Mouse (Mus musculus): ENCODE measurements around the gene Cacna2d3.

Cacna2d3 gene

DNA sequence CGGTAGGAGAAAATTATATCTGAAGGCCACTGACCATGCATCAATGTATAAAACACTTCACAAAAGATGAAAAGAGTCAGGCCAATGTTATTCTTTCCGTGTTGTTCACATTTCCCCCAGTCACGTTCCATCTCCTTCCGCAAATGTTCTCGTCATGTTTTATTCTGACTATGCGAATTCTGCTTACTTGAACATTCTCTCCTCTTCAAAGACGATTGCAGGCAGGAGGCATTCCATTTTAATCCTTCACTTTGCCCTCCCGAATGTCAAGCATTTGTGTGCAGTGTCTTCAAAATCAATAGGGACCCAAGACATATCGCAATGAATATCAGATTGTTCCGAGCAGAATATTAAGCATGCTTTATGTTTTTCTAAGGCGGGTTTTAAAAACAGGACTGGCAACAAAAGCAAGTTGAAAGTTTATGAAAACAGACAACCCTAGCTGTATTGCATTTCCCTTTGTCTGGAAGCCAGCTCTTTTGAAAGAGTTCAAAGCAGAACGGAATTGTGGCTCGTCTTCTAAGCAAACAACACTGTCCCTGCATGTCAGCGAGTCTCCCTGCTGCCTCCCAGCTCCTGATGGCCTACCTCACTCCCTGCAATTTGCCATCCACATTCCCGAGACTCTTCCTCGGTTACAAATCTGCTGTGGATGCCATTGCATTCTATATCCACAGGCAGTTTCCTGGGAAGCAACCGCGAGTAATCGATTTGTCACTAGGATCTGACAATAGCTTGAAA lies 492.5 kb downstream of the Cacna2d3 start:
- no peak for DNase-seq

GRCm38 (mm10) chr14:29228471-29228870 lies 493.2 kb downstream of the Cacna2d3 start:
- no peak for DNase-seq

GRCm38 (mm10) chr14:29227959-29228358 lies 493.7 kb downstream of the Cacna2d3 start:
- DNase-seq, result no peak

GRCm38 (mm10) chr14:29225754-29226365 lies 495.8 kb downstream of the Cacna2d3 start:
- no peak for DNase-seq

DNA sequence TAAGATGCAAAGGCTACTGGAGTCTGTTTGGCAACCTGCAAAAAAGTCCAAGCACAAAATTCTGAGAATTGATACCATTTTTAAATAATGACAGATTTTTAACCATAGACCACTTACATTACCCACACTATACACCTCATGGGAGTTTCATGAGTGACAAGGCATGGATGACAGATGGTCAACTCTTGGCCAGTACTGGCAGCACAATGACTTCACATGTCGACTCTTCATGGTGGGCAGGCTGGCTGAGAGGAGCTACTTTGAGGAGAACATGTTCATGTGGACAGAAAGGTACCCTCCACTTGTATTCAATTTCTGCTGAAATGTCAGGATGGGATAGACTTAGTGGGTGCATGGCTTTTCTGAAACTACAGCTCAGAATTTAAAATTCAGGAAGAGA lies 498.7 kb downstream of the Cacna2d3 start:
- DNase-seq, result no peak

DNA sequence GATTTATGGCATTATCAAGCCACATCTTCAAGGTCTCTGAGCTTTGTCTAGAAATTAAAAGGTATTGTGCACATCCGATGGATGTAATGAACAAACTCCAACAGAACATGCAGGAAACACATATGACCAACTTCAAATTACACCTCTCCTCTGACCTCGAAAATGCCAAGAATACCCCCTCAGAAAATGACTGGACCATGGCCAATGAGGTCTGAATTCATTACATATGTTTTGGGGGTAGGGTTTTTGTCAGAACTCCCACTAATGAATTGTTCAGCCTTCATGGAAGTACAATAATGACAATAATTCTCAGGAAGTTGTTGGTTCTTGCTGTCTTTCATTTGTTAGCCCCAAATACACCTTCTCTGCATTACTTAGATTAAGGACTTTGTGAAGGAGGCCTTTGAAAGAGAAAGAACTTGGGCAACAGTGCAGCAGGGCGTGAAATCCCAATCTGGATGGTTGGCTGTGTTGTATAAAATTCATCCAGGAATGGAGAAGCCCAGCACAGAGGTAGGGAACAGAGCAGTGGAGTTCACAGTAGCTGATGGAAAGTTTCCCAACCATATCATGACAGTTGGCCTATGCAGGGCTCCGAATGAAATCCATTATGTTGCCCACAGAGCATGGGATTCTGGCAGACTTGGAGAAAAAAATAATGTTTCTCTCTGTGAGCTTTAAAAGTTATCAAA lies 499.3 kb downstream of the Cacna2d3 start:
- no peak for DNase-seq

GRCm38 (mm10) chr14:29216106-29216505 lies 505.6 kb downstream of the Cacna2d3 start:
- DNase-seq, result no peak

DNA sequence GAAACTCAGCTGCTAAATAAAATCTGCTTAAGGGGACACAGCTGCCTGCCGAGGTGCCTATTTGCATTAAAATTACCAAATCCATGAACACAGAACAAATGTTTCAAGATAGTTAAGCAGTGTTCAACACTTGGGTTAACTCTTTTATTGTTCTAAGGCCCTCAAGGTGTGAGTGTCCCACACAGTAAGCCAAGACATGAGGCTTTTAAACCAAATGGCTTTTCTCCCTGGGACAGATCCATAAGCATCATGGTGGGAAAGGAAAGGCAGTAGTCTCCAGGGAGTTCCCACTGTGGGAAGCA lies 516.7 kb downstream of the Cacna2d3 start:
- DNase-seq, result no peak

DNA sequence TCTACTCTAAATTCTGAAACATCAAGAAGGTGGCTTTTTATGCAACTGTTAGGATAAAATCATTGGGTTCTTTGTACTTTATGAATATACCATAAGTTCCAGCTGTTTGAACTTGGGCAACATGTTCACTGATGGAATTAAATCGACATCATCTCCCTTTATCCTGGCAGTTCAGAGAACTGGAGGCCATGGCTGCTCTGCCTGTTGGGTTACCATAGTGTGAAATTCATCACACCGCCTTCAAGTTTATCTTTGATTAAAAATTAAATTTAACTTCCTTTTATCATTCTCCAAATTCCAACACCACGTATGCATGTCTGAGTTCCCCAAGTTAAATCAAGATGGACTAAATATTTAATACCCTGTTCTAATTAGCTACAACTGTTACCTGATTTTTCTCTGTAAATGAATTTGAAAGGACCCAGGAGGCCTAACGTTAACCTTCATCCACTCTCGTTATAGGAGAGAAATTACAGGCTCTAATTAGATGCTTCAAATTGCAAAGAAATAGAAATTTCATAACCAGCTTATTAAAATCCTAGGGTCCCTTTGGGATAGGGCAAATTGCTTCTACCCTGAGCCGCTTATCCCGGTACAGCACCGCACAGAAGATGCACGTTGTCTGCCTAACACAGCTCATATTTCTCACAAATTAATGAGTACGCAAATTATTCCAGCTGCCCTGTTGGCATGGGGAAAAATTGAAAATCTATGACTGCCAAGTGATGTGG lies 517.3 kb downstream of the Cacna2d3 start:
- DNase-seq, result no peak

DNA sequence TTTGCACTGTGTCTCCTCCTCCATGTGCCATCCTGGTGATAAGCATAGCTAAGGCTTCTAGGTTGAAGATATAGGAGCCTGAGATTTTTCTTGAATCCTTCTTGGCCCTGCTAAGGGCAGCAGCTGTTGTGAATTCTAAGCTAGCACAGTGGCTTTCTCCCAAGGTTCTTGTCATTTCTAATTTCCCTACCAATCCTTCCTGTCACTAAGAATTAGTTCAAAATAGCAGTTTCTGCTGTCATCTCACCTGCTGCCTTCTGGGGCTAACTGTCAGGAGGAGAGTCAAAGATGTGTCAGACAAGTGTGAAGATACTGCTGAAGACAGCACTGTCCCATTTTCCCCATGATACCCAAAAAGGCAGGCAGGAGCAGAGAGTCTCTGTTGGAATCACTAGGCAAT lies 525.5 kb downstream of the Cacna2d3 start:
- no peak for DNase-seq

- no peak for DNase-seq
Observed at GRCm38 (mm10) chr14:29191426-29191825, 530.2 kb downstream of the Cacna2d3 start.

DNA sequence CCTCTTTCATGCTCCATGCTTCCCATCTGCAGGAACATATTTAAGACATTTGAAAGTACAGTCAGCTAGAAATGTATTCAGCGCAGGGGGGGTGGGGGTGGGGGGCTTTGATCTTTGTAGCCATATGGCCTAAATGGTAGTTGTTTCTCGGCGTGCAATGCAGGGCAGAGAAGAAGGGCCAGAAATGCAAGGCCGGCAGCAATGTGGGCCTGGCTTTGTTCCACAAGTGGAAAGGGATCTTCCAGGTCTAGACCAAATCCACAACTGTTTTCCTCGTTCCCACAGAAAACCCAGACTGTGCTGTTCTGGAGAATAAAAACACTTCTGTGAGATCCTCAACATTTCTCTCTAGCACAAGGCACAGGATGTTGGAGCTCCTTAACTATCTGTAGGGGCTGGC lies 537.9 kb downstream of the Cacna2d3 start:
- DNase-seq, result no peak

- DNase-seq, result no peak
Observed at GRCm38 (mm10) chr14:29179397-29179888, 542.2 kb downstream of the Cacna2d3 start.

GRCm38 (mm10) chr14:29178695-29179396 lies 542.8 kb downstream of the Cacna2d3 start:
- DNase-seq, result no peak

GRCm38 (mm10) chr14:29174762-29175161 lies 546.9 kb downstream of the Cacna2d3 start:
- no peak for DNase-seq

DNA sequence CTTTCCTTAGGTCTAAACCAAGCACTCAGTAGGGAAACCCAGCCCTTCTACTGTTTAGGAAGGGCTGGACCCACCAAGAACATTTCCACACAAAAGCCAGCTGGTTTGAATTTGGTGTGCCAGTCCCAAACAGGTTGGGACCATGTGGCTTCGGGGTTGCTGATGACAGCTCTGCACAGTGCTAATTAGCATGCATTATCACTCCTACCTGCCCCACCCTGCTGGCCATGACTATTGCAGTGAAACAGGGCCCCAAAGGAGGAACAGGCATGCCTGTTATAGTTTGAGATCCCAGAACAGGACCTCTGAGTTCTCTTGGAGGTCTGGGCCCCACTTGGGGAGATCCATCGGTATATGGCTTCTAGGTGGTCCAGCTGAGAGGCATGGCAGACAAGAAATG lies 549.5 kb downstream of the Cacna2d3 start:
- DNase-seq, result no peak

- no peak for DNase-seq
Observed at GRCm38 (mm10) chr14:29164653-29165030, 557.0 kb downstream of the Cacna2d3 start.

- DNase-seq, result no peak
Observed at GRCm38 (mm10) chr14:29163998-29164652, 557.5 kb downstream of the Cacna2d3 start.

GRCm38 (mm10) chr14:29159803-29160202 lies 561.9 kb downstream of the Cacna2d3 start:
- no peak for DNase-seq

- DNase-seq, result no peak
Observed at GRCm38 (mm10) chr14:29157096-29157495, 564.6 kb downstream of the Cacna2d3 start.

GRCm38 (mm10) chr14:29144184-29144583 lies 577.5 kb downstream of the Cacna2d3 start:
- no peak for DNase-seq

DNA sequence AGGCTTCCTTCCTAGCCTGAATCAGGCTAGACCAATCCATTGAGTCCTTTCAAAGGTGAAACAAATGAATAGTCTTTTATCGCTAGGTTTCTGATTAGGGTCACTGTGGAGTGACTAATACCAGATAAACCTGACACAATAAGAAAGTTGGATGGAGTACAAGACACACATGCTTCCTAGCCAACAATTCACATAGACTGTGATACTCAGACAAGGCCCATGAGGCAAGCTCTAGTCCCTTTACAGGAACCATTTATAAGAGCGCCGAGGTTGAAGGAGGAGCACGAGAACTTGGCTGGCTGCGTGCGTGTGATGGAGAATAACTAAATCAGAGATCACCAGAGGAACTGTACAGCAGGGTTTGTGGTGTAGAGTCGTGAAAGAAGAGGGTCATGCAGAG lies 584.0 kb downstream of the Cacna2d3 start:
- no peak for DNase-seq
